Mouse (Mus musculus) midbrain, embryonic 11.5 days (tissue): ENCODE measurements around the gene Top1. TPM values are rescaled to one million over a fixed set of nuclear protein-coding genes. Genes with fewer than 3 reads are reported as not detected.
A peak's percentile ranks its signal among the peaks of the same experiment; 100 is the strongest.

Experiments
- ATAC-seq: fragments of 200-750 bp; cut with Nextera tagmentation; 2 replicates; pipeline ENCODE4 v1.8.0; 2017; ENCODE audit warnings: moderate TSS enrichment, moderate library complexity; ENCODE audit not compliant: low FRiP score
- DNase-seq: peaks from one replicate; pipeline ENCODE4 v3.0.0; 2015; ENCODE audit warnings: low spot score; ENCODE audit errors: missing footprints
- H3K27ac ChIP-seq: fragments of 300-500 bp; sonication (generic); 2 replicates; pipeline ENCODE4 v1.5.1; 2014; ENCODE audit warnings: low read depth, low read length
- H3K27me3 ChIP-seq: fragments of 300-500 bp; sonication (generic); 2 replicates; pipeline ENCODE4 v1.6.1; 2014; ENCODE audit warnings: mild to moderate bottlenecking, low read length, moderate library complexity, mixed read lengths; ENCODE audit not compliant: control insufficient read depth, insufficient read depth
- H3K36me3 ChIP-seq: fragments of 300-500 bp; sonication (generic); 2 replicates; pipeline ENCODE4 v1.6.1; 2014; ENCODE audit warnings: mild to moderate bottlenecking, low read length, moderate library complexity, mixed read lengths; ENCODE audit not compliant: control insufficient read depth, insufficient read depth
- H3K4me1 ChIP-seq: fragments of 300-500 bp; sonication (generic); 2 replicates; pipeline ENCODE4 v1.6.1; 2014; ENCODE audit warnings: low read length; ENCODE audit not compliant: control insufficient read depth, insufficient read depth
- H3K4me2 ChIP-seq: fragments of 300-500 bp; sonication (generic); 2 replicates; pipeline ENCODE4 v1.6.1; 2014; ENCODE audit warnings: mild to moderate bottlenecking, moderate library complexity
- H3K4me3 ChIP-seq: fragments of 300-500 bp; sonication (generic); 2 replicates; pipeline ENCODE4 v1.5.1; 2014; ENCODE audit warnings: low read depth, low read length
- H3K9ac ChIP-seq: fragments of 300-500 bp; sonication (generic); 2 replicates; pipeline ENCODE4 v1.6.1; 2014; ENCODE audit warnings: low read length
- H3K9me3 ChIP-seq: fragments of 300-500 bp; sonication (generic); 2 replicates; pipeline ENCODE4 v1.6.1; 2016; ENCODE audit warnings: low read length; ENCODE audit not compliant: control insufficient read depth
- WGBS: fragments of 180-500 bp; shearing (Covaris S2); extraction: QIAGEN DNeasy Blood & Tissue Kit; methylation state at CpG from one replicate; pipeline ENCODE4 v1.1.7; 2014; 5-methylcytosine and 5-hydroxymethylcytosine counted together
- polyA plus RNA-seq: library from polyadenylated mRNA; unstranded; fragments of >200 nt; fragmentation: Nextera tagmentation; extraction: Ambion mirVana; gene quantifications from 2 replicates; pipeline ENCODE4 v1.2.1, GENCODE M21; 2014

Gene Top1
- polyA plus RNA-seq, 1 experiment from 2014 or later = 114 TPM

DNA sequence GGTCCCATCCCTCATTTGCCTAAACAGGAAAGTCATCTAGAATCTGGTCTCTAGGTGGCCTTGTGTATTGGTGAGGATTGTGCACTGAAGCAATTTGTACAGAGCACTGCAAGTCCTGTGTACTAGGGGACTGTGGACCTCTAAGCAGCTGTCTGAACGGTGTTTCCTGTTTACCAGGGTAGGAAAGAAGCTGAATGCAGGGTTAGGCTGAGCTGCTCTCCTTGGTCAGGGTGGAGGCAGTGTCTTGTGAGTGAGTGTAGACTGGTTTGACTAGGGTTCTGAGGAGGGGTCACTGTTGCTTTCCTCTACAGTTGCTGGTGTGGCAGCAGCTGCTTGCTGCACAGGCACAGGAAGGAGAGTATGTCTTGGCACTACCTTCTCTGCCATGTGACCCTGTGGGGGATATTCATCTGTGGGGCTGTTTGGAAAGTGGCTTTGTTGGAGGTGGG lies 96.5 kb downstream of the Top1 start:
- 83% methylated on average over 1 of the region's 1 CpGs for WGBS
- DNase-seq (no peak), ATAC-seq (no peak)
- Histone ChIP-seq H3K9ac (no peak overlapping the region), H3K4me1 (peaks cover 9% of the 10 kb centered on the region; the same call in 1 of the 2 replicates), H3K4me3 (no peak overlapping the region), H3K27ac (no peak overlapping the region), H3K4me2 (no peak overlapping the region), H3K36me3 (no peaks in the 10 kb centered on the region; the same call in 1 of the 2 replicates), H3K9me3 (no peaks in the 10 kb centered on the region), H3K27me3 (no peaks in the 10 kb centered on the region)

DNA sequence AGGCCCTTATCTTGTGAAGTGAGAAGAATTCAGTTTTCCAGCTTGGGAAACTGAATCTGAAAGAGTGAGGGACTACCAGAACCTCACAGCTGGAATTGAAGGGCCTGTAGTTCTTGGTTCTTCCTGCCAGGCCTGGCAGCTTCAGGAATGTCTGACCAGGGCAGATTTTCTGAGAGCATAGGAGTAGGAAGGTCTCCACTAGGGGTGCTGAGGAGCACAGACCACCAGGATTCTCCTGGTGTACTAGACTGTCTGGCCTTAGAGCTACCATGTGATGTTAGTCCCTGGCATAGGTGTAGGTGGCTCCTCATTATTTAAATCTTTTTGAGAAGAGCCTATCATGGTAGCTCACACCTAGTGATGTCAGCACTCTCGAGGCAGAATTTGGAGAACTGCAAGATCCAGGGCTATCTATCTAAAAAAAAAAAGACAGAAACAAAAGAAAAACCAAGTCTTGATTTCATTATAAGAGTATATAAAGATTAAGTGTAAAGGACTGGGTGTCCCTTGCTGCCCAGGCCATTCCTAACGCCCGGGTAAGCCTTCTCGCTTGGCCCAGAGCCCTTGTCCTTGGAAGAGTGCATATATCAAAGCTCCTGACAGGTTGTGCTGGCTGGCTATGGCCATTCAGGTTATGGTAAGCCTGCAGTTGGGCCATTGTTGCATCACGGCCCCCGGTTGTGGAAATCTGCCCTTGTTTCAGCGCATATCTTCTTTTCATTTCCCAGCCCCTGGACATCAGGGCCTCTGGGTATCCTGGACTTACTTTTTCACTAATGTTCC lies 98.5 kb downstream of the Top1 start:
- peaks cover 18% of the 10 kb centered on the region for H3K36me3 ChIP-seq
- WGBS = 94% methylated on average over 7 of the region's 7 CpGs

GRCm38 (mm10) chr2:160744823-160745210 lies 99.1 kb downstream of the Top1 start:
- Histone ChIP-seq H3K4me1 (peaks cover 4% of the 10 kb centered on the region; the same call in 1 of the 2 replicates), H3K36me3 (peaks cover 18% of the 10 kb centered on the region)
- WGBS = 87% methylated on average over 5 of the region's 5 CpGs

More for the DNA sequence above, 98.5 kb downstream of the Top1 start:
- no peak overlapping the region for H3K4me2 ChIP-seq
- DNase-seq (no peak), ATAC-seq (0 out of 2 replicates have a peak, but pooled peaks have one; percentile 66)
- peaks cover 9% of the 10 kb centered on the region; the same call in 1 of the 2 replicates for H3K4me1 ChIP-seq
- H3K27ac ChIP-seq = no peak overlapping the region
- H3K9me3 ChIP-seq = no peaks in the 10 kb centered on the region
- H3K9ac ChIP-seq = no peak overlapping the region
- no peaks in the 10 kb centered on the region for H3K27me3 ChIP-seq
- H3K4me3 ChIP-seq = no peak overlapping the region

GRCm38 (mm10) chr2:160745497-160745896 lies 99.8 kb downstream of the Top1 start:
- Histone ChIP-seq H3K4me1 (0 out of 2 replicates have a peak, but pooled peaks cover 2% of the 10 kb centered on the region), H3K9me3 (no peaks in the 10 kb centered on the region), H3K4me3 (no peak overlapping the region), H3K9ac (no peak overlapping the region), H3K36me3 (peaks cover 21% of the 10 kb centered on the region), H3K27me3 (no peaks in the 10 kb centered on the region), H3K4me2 (no peak overlapping the region), H3K27ac (no peak overlapping the region)
- DNase-seq = no peak
- WGBS = 95% methylated on average over 1 of the region's 1 CpGs
- ATAC-seq = no peak

More at GRCm38 (mm10) chr2:160744823-160745210, 99.1 kb downstream of the Top1 start:
- DNase-seq (no peak), ATAC-seq (no peak)
- H3K27ac ChIP-seq = no peak overlapping the region
- H3K4me2 ChIP-seq = no peak overlapping the region
- no peaks in the 10 kb centered on the region for H3K9me3 ChIP-seq
- H3K27me3 ChIP-seq = no peaks in the 10 kb centered on the region
- H3K4me3 ChIP-seq = no peak overlapping the region
- no peak overlapping the region for H3K9ac ChIP-seq

DNA sequence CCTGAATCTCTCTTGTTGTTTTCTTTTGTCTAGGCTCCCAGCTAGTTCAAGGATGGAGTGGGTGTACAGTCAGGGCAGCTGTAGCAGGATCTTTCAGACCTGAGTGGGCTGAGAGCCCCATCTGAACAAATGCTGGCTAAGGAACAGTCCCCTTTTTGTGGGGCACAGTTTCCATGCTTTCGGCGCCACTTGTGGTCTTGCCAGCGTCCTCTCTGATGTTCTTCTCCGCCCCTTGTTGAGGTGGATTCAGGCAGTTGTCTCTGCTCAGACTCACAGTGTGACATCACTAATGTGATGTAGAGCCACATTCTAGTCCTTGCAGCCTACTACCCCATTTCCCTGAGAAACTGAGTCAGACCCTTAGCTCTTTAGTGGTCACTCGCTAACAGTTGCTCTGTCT lies 100.9 kb downstream of the Top1 start:
- DNase-seq (no peak), ATAC-seq (no peak)
- 98% methylated on average over 5 of the region's 5 CpGs for WGBS
- Histone ChIP-seq H3K27ac (no peak overlapping the region), H3K4me1 (0 out of 2 replicates have a peak, but pooled peaks cover 2% of the 10 kb centered on the region), H3K27me3 (no peaks in the 10 kb centered on the region), H3K9ac (no peak overlapping the region), H3K36me3 (peaks cover 32% of the 10 kb centered on the region), H3K4me3 (no peak overlapping the region), H3K9me3 (no peaks in the 10 kb centered on the region), H3K4me2 (no peak overlapping the region)

GRCm38 (mm10) chr2:160747075-160747474 lies 101.4 kb downstream of the Top1 start:
- 94% methylated on average over 10 of the region's 10 CpGs for WGBS
- Histone ChIP-seq H3K9me3 (no peaks in the 10 kb centered on the region), H3K27ac (no peak overlapping the region), H3K36me3 (peaks cover 35% of the 10 kb centered on the region), H3K9ac (no peak overlapping the region), H3K4me2 (no peak overlapping the region), H3K4me3 (no peak overlapping the region), H3K4me1 (0 out of 2 replicates have a peak, but pooled peaks cover 1% of the 10 kb centered on the region), H3K27me3 (no peaks in the 10 kb centered on the region)
- ATAC-seq (no peak), DNase-seq (no peak)

DNA sequence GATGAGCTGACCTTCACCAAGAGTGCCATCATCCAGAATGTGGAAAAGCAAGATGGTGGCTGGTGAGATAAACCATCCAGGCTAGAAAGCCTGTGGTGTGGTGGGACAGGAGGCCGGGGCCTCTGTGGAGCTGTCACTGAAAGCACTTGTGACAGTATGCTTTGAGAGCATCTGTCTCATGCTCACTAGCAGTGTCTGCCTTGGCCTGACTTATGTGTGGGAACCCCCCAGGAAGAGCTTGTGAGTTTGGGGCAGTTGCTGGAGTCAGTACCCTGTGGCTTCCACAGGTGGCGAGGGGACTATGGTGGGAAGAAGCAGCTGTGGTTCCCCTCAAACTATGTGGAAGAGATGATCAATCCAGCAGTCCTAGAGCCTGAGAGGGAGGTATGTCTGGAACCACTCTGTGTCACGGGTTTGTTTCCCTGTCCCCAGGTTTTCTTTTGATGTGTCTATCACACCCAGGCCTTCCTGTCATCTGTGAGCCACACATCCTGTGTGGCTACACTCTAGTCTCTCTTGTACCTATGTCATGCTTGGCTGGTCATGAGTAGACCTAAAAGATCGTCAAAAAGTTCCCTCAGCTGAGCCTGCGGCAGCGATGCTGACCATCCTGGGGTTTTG lies 111.0 kb downstream of the Top1 start:
- WGBS = 90% methylated on average over 6 of the region's 6 CpGs
- Histone ChIP-seq H3K4me1 (no peaks in the 10 kb centered on the region), H3K27me3 (no peaks in the 10 kb centered on the region), H3K36me3 (peaks cover 55% of the 10 kb centered on the region), H3K9me3 (no peaks in the 10 kb centered on the region), H3K4me3 (no peak overlapping the region), H3K4me2 (no peak overlapping the region), H3K27ac (no peak overlapping the region), H3K9ac (no peak overlapping the region)
- DNase-seq = no peak
- no peak for ATAC-seq

DNA sequence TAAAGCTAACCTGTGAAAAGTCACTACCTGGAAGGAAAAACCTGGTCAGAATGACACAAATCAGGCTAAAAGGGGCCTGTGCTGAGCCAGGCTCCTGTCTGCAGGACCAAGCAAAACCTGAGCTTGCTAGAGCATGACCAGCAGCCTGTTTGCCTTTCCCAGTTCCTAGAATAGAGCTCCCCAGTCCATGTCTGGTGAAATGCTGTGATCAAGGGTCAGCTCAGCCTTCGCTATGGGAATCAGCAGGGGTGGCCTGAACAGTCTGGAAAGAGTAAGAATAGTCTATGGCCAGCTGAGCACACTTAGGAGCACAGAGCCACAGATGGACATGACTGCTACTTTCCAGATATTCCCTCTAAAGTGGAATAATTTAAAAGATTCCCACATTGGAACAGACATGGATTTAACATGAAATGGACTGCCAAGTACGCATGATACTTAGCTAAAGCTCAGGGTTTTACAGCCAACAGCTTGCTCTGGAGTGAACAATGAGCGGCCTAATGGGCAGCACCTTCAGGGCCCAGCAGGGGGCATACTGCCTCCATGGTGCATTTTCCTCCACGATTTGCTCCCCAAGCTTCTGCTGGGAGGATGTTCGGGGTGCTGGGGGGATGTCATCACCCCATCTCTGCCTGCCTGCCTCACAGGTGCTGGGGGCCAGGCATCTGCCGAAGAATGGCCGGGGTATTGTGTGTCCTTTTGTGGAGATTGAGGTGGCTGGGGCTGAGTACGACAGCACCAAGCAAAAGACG lies 114.9 kb downstream of the Top1 start:
- H3K4me3 ChIP-seq = no peak overlapping the region
- H3K36me3 ChIP-seq = peaks cover 33% of the 10 kb centered on the region
- 92% methylated on average over 9 of the region's 9 CpGs for WGBS
- no peak overlapping the region for H3K4me2 ChIP-seq
- H3K27ac ChIP-seq = no peak overlapping the region
- ATAC-seq (0 out of 2 replicates have a peak, but pooled peaks have one; percentile 25), DNase-seq (no peak)
- no peaks in the 10 kb centered on the region for H3K9me3 ChIP-seq
- H3K27me3 ChIP-seq = no peaks in the 10 kb centered on the region
- no peak overlapping the region for H3K9ac ChIP-seq
- no peaks in the 10 kb centered on the region for H3K4me1 ChIP-seq
